Mouse (Mus musculus) E14TG2a.4 (cell line): ENCODE results near the gene Xrcc3.

ENCODE experiments used
- CTCF ChIP-seq: conservative IDR thresholded peaks from 2 replicates; pipeline ENCODE4 v1.5.1; 2014; ENCODE audit warnings: low read length
- POU5F1 ChIP-seq: IDR thresholded peaks from 2 replicates; pipeline ENCODE4 v1.6.1; 2014; ENCODE audit warnings: low read length, borderline replicate concordance

DNA sequence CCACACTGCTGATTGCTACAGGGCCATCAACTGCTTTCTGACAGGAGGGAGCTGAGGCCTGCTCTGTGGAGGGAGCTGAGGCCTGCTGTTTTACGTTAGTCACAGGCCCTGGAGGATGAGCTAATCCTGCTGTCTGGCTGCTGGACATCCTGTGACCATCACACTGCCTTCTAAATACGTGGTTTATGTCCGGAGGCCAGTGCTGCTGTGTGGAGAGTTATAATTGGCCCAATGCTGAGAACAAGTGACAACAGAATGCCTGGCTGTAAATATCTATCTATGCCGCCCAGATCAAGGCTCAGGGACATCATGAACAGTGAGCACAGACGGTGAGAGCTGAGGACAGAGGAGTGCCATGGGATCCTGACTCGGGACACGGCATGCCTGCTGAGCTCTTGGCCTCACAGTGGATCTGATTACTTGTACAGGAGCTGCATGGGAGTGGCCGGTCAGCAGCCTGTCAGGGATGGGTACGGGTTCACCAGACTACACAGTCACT lies 34.7 kb upstream of the Xrcc3 start:
- no peak for TF ChIP-seq POU5F1
- TF ChIP-seq CTCF, result no peak
